Mouse (Mus musculus) testis, postnatal 14 days (tissue): ENCODE measurements around the gene Tead1.

ENCODE experiments used
- DNase-seq: peaks from one replicate; pipeline ENCODE4 v3.0.0; 2021; ENCODE audit warnings: low spot score

The Tead1 gene

DNA sequence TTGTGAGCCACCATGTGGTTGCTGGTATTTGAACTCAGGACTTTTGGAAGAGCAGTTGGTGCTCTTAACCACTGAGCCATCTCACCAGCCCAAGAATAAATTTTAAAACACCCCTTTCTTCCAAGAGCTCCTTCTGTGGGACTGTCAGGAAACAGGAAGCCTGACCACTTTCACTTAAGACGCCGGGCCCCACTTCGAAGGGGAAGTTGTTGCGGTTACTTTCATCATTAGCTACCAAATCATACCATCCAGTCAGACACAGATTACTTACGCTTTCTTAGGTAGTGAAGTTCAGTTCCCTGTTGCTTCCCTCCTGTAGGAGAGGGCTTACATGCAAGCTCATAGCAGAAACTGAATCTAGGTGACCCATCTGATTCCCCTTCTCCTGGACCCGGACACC is 180.8 kb downstream of the Tead1 start:
- DNase-seq: no peak

DNA sequence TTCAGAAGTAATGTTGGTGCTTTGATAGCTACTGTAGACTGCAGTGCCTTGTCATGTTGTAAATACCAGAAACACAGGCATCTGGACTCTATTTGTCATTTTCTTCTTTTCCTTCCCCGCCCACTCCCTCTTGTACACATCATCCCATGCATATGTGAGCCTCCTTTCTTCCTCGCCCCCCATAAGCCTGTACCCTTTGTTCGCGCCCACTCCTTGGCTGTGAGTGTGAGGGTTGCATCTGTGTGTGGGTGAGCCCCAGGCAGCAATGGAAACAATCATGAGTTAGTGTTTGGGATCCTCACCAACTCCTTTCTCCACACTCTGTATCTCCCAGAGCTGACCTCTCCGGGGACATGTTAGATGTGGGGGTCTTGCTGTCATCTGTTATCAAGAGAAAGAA is 183.0 kb downstream of the Tead1 start:
- no peak for DNase-seq

DNA sequence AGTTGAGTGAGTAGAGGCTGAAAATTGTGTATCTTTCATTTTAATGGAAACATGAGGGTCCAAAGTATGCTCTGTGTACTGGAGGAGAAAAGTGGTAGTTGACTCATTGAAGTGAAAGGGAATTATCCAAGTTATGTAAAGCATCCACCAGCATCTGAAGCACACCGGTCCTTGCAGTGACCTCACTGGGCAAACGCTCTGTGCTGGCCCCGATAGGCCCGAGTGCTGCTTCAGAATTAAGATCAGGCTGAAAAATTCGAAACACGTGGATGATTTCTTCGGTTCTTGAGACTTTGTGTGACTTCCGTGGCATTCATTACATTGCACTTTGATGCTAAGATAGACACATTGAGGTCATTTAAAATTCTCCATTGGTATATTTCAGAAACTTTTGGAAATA is 185.1 kb downstream of the Tead1 start:
- DNase-seq: no peak

DNA sequence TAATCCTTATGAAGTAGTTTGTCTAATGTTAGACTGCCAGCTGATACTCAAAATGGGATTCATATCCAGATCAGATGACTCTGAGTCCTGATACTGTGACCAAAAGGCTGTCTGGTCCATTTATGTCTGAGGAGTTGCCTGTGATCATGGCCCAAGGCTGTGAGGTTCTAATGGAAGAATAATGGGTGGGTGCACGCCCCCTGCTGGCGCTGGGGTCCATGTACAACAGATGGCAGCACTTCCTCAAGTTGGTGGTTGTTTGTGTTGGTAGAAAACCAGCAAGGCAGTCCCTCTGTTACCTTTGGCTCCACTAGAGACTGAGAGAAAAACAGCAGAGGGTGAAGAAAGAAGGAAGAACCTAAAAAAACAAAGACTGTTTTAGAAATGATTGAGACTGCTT is 186.6 kb downstream of the Tead1 start:
- DNase-seq: no peak

DNA sequence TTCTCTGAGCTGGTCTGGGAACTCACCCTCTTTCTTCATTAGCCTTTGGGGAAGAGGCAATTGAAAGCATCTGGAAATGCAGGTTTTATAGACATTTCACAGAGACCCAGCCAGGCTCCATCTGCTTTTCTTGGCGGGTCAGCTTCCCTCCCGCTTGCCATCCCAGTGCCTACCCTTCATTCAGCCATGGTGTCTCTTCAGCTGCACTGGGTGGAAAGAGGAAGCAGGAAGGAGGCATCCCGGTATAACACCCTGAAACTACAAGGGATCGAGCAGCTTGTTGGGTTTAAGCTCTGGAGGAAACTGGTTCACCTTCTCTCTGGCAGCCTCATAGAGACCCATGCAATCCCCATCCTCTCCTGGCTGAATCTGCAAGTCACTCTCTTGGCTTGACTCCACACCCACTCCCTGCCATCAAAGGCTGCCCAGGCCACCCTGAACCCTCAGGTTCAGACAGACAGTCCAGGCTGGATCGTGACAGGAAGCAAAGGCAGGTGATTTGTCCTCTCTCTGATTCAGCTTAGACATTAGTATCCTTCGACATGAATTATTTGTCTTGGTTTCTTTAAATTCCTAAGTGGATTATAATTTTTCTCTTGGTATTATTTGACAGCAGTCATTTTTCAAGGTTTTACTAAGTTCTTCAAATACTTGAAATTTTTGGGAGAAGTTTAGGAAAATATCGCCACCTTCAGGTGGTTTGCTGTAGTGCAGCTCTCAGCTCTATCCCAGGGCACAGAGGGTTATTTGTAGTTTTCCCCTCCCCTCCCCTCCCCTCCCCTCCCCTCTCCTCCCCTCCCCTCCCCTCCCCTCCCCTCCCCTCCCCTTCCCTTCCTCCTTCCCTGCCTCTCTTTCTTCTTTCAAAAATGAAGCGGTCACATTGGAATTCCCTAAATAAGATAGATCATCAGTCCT is 189.7 kb downstream of the Tead1 start:
- DNase-seq: no peak

DNA sequence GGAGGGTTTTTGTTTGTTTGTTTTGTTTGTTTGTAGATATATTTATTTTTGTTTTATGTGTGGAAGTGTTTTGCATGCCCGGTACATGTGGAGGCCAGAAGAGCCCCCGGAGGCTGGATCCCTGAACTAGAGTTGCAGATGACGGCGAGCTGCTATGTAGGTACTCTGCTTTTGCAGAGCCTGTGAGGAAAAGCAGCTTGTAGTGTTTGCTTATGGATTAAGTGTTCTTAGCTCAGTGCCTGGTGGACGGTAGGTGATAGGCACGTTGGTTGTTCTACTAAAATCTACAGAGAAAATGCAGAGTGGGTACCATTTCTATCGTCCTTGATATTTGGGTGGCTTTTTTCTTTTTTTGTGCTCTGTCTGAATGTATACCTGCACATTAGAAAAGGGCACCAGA is 192.6 kb downstream of the Tead1 start:
- DNase-seq: no peak

DNA sequence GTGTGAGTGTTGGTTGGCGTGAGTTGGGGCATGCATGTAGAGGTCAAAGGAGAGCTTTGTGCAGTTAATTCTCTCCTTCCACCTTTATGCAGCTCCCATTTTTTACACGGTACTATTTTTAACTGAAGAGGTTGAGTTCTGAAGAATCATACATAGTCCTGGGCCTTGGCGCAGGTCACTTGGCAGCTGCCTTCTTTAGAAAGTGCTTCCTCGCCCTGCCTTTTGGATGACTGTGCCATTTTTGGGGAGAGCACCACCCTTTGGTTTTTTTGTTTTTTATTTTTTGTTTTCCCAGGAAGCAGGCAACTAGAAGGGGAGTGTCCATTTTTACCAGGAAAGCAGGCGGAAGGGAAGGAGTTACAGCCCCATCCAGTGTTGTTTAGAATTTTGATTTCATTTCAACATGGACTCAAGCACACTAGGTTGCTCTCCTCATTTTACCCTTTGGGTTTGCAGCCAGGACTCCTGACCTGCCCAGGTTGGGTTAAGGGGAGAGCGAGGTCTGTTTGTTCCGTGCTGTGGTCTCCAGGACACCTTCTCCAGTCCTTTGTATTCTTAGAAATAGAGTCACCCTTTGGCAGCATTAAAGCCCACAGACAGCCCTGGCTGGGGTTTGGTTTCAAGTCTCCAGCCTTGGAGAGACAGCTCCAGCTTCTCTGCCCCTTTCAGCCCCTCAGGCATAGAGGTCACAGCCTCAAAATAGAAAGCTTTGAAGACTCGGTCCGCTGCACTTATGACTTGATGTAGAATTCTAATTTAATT is 193.5 kb downstream of the Tead1 start:
- DNase-seq: no peak

DNA sequence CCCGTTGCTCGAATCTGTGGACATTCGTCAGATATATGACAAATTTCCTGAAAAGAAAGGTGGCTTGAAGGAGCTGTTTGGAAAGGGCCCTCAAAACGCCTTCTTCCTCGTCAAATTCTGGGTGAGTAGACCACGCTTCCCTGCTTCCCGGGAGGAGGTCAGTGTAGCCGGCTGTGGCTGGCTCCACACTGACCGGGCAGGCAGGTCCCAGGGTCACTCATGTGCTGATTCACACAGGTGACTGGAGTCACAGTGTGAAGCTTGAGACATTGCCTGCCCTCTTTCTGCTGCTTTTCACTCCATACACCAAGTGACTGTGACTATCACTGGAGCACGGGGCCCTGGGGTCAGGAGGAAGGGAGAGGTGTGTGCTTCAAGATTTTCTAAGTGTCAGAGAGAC is 197.0 kb downstream of the Tead1 start:
- no peak for DNase-seq

DNA sequence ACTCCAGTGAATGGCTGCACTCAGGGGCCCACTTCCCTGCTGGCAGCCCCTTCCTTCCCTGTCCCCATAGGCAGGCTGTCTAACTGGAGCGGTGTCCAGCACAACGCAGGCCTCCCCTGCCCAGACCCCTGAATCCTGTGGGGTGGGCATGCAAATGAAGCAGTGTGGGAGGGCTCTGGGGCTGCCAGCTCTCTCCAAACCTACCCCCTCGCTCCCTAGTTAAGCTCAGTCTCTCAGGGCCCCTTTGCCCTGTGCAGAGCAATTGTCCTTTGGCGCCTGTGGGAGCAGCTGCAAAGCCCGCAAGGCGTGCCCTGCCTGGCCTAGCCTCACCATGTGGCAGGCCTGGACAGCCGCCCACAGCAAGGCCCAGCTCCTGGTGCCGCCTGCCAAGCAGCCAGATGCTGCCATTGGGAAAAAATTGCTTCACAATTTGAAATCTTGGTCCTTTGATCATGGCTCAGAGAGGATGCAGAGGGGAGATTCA is 204.7 kb downstream of the Tead1 start:
- no peak for DNase-seq

DNA sequence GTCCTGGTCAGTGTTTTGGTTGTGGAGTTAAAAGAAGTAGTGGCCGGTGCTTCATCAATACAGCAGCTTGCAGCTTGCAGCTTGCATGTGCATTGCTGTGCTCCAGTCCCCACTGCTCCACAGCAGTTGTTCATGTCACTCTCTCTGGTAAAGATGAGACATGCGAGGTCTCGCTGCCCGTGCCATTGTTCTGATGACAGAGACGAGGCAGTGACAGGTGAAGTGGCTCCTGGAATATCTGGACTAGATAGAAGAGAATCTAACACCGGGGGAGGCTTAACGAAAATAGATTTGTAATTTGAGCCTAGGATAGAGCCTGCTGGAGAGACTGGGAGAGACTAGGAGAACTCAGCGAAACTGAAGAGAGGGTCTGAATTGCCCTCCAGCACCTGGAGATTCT is 206.4 kb downstream of the Tead1 start:
- DNase-seq: no peak

DNA sequence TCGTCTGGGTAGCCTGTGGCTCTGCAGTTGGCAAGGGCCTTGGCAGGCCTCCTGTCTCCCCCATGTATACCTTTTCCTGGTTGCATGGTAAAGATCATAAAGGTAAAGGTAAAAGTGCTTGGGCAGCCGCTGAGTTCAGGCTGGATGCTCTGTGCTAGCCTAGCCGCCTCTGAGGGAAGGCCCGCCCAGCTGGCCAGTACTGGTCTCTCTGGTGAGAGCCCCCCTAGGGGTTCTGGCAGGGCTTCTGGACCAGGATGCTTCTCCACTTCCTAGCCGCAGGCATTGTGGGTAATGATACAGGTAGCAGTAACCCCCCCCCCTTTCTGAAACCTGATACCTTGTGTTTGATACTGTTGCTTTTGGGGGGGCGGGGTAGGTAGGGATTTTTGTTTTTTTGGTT is 212.8 kb downstream of the Tead1 start:
- no peak for DNase-seq

DNA sequence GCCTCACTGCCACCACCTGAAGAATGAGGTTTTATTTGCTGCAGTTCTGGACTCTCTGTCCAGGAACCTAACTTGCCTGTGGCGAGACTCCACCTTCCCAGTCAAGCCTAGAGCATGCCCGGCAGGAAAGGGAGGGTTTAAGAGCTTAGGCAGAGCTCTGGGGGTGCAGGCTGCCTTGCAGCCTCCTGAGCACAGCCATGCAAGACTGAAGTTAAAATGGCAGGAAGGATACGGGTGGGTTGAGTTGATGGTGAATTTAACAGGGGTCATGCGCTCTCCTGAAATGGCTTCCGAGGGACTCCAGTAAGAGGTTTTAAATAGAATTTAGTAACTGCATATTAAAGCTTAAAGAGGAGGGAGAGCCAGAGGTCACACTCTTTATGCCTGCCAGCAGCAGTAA is 213.5 kb downstream of the Tead1 start:
- no peak for DNase-seq

DNA sequence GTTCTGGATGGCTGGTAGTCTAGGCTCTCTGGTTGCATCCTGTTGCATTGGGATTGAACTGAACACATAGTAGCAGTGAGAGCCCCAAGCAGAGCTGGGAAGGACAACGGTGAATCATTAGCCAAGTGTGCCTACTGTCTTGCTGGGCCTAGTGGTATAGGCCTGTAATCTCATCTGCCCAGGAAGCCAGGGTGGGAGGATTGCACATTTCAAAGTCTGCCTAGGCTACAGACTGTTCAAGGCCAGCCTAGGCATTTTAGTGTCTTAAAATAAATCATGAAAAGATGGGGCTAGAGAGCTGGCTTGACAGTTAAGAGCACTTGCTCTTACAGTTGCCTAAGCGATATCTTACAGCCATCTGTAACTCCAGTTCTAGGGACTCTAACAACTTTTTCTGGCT is 217.2 kb downstream of the Tead1 start:
- DNase-seq: no peak

DNA sequence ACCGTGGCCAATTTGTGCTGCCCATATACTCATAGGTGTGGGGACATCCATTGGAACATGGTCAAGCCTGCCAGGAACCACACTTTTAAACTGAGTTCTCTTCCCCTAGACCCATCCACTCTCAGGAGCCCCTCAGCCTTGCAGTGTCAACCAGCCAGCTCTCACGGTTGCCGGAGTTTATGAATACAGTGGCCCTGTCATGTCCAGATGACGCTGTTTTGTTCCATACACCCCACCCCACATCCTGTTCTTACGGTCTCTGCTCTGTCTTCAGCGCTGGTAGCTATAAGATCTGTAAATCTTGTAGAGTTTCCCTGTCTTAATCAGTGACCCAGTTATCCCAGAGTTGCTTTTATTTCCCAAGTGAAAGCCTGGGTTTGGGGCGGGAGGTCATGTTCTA is 222.6 kb downstream of the Tead1 start:
- no peak for DNase-seq

DNA sequence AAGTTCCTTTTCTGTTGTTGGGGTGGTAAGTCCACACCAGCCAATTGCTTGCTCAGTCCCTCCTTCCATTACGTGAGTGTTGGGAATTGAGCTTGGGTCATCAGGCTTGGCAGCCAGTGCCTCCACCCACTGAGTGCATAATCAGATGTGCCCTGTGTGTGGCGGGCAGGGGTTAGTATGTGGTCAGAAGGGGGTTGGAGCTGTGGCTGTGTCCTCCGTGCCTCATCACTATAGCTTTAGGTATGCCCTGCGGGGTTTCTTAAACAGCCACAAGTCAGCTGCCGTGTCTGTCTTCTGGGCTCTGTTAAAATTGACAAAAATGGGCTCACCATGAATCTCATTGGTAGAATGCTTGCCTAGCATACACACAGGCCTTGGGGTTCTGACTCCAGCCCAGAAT is 227.7 kb downstream of the Tead1 start:
- DNase-seq: no peak

DNA sequence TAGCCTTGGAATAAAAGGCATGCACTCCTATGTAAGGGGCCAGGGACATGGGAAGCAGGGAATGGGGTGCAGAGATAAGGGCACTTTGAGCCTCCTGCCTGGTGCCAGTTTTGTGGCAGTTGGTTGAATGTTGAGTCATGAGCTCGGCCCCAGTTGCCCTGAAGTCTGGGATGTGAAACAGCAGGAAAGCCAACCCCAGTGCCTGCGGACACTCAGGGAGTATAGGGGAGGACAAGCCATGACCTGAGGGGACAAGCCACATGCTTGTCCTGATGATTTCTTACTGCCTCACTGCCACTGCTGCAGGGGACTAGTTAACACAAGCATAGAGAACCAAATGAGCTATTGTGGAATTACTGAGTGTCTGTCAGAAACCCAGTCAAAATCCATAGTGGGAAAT is 228.3 kb downstream of the Tead1 start:
- no peak for DNase-seq

DNA sequence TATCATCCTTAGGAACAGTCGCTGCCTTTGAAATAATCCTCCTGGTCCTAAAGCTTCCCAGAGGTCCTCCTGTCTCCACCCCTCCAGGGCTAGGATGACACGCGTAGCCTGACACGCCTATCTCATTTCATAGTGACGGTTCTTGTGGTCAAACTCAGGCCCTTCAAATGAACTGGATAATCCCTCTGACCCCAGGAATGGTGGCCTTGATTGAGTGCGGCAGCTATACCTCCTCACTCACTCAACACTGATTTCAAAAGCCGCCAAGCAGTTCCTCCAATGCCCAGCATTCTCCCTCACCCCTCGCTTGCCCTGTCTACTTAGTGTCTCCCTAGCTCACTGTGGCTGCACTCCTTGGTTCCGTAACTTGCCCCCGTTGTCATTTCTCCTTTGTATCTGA is 230.0 kb downstream of the Tead1 start:
- DNase-seq: no peak

DNA sequence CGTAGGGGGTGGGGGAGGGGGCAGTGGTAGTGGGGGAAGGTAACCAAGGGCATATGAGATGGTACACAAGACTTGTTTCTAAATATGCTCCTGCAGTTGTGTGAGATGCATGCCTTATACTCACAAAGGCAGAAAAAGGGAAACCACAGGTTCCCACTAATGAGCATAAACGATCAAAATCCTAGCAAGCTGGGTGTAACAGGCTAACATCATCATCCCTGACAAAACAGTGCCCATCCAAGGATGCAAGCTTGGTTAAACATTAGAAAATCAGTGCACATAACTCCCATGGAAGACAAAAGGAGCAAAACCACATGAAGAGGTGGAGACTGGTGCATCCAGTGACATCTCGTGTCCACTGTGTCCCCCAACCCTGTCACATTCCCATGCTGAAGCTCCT is 233.9 kb downstream of the Tead1 start:
- DNase-seq: no peak

DNA sequence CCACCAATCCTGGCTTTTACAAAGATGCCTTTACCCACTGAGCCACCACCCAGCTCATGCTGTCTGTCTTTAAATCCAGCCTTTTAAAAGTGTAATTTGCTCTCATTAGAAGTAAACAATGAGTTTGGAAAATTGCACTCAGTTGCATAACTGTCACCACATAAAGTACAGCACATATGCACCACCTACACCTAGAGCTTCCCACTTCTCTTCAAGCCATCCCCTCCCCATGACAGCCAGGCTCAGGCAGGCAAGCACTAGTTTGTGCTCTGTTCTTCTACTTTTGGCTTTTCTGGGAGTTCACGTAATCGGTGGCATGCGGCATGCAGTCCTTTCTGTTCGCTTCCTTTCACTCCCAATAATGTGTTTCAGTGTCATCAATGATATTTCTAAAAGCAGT is 236.5 kb downstream of the Tead1 start:
- DNase-seq: no peak

DNA sequence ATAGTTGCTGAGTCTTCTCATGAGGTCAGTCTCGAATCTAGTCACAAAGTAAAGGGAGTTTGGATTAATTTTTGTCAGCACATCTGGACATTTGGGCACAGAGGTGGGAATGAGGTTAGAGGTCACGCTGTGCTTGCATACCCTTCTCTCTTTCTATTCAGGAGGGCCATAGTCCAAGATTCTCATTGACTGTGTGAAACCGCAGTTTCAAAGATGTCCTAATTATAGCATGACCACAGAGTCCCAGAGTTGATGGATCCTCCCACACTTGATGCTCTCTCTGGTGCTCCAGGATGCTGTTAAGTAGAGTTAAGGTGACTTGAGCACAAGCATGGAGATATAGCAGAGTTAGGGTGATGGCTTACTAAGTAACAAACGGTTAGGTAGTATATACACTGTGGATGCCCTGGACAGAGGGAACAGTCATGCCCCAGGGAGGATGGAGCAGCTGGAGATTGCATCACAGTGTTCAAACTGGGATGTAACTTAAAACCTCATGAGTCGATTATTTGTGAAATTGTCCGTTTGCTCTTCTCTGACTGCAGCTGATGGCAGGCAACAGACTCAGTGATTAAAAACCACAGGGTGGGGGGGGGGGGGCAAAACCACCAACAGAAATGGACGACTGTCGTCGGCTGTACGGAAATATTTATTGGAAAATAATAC is 238.6 kb downstream of the Tead1 start:
- no peak for DNase-seq

DNA sequence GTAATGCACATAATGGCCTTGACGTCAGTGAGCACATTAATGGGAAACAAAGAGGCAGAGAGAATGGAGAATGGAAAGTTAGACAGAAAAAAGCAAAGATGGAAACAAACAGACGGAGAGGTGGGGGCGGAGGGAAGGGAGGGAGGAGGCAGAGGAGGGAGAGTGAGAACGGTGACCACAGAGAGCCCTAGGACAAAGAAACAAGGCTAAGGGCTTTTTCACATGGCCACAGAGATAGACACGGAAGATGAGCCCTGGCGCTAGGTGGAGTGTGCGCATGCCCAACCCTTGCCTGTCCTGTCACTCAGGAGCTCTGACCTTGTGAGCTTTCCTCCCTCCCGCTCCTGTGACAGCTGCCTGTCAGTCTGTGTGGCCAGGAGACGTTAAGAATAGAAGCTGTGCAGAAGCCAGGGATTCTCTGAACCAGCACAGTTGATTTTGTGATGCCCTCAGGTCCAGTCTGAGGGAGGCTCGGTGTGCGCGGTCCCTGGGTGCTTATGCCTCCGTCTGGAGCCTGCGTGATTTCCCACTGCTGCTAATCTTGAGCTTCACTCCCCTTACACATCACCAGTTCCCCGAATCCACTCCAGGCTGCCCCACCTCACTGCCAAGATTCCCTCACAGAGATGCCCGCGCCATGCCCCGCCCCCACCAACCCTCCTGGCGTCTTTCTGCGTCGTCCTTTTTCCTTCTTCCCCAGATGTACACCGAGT is 239.3 kb downstream of the Tead1 start:
- DNase-seq: peak; percentile 40

DNA sequence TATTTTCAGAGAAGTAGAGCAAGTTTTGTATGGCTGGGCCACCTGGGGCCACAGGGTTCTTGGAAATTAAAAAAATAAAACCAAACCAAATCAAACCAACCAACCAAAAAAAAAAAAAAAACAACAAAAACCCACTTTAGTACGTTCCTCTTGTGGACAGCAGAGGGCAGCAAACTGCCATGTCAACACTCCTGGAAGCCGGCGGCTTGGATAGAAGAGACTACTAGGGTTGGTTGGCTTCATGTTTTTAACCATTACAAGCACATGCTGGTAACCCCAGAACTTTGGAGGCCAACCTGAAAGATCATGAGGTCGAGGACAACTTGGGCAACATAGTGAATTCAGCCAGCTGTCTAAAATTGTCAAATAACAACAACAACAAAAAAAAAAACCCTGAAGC is 240.7 kb downstream of the Tead1 start:
- DNase-seq: peak; percentile 32
